Mouse (Mus musculus) heart, postnatal 36 days (tissue): ENCODE measurements around the gene Enox1. TPM values are rescaled to one million over a fixed set of nuclear protein-coding genes. Genes with fewer than 3 reads are reported as not detected.
A peak's percentile ranks its signal among the peaks of the same experiment; 100 is the strongest.

Experiments used
- DNase-seq, 2 experiments: peaks; one replicate each; pipeline ENCODE4 v3.0.0; 2021 to 2022
- intact Hi-C: fragments of 180-260 bp; cut with DNase I; formaldehyde crosslinking; loops from one replicate; pipeline ENCODE4 v1.15.1; 2025
- total RNA-seq, 2 experiments: library from RNA; stranded (reverse); gene quantifications; 2 replicates each; pipeline ENCODE4 v1.2.3; 2021

The Enox1 gene
- total RNA-seq, 2 experiments from 2014 or later = 0.94 to 1.0 TPM

- DNase-seq = peak in 1 of 2 experiments; percentile 10
Observed at GRCm38 (mm10) chr14:77738056-77738455, 581.5 kb downstream of the Enox1 start.

DNA sequence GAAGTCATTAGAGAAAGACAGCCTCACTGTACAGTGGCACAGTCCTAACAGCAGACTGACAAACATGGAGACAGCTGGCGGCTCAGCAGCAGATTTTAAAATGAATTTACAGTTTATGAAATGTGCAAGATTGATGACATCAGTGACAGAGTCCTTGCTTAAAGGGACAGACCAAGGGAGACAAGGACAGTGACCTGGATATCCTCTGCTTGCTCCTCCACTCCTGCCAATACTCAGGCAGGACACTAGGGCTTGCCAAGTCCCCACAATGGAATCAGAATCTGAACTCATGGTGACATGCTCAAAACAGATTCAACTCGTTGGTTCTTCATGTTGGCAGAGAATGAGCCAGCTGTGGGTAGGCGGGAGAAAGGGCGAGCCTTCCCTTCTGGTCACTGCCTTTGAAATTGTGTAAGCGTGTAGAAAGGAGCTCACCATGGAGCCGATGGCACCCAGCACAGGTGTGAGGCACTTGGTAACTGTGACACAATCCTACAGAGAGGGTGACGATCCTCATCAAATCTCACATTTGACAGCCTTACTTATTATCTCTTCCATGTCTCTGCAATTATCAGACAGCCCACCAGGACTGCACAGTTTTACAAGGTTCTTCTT is 582.3 kb downstream of the Enox1 start:
- DNase-seq = no peak
- intact Hi-C loops = no loop called here

More at GRCm38 (mm10) chr14:77738056-77738455, 581.5 kb downstream of the Enox1 start:
- intact Hi-C loops = no loop called here

- no peak for DNase-seq
- intact Hi-C loops = no loop called here
Observed at GRCm38 (mm10) chr14:77739376-77739775, 582.8 kb downstream of the Enox1 start.

- DNase-seq = no peak
- intact Hi-C loops = no loop called here
Observed at GRCm38 (mm10) chr14:77744638-77745240, 588.2 kb downstream of the Enox1 start.

DNA sequence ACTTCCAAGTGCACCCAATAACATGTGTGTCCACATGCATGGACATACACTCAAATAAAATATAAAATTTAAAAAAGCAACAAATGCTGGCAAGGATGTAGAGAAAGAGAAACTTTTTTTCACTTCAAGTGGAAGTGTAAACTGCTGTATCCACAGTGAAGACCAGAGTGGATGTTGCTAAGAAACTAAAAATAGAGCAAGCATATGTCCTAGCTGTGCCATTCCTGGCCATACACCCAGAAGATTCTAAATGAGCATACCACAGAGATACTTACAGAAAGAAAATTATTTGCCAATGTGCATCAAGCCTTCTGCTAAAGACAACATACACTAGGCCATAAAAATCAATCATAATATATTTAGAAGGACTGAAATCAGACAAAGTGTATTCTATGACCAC is 592.4 kb downstream of the Enox1 start:
- intact Hi-C loops = no loop called here
- no peak for DNase-seq

Other genes starting within 250 kb of the Enox1 start
- gene Ccdc122, start 120.0 kb upstream of the Enox1 start, total RNA-seq = under 1 TPM; 0.49 to 0.83 TPM
- gene Lacc1, start 119.9 kb upstream of the Enox1 start, total RNA-seq = 1 to 10 TPM; 2.6 to 3.5 TPM